Mouse (Mus musculus): ENCODE data around the gene Mapt. TPM values are rescaled to one million over a fixed set of nuclear protein-coding genes. Genes with fewer than 3 reads are reported as not detected.
"Not testable (repeated sequence)": the region's sequence is repeated elsewhere in the genome, so short reads cannot be mapped to it uniquely, and the experiment has no call there.

Mapt gene
- total RNA-seq, 4 experiments from 2014 or later, result 300 to 367 (median 345) TPM

DNA sequence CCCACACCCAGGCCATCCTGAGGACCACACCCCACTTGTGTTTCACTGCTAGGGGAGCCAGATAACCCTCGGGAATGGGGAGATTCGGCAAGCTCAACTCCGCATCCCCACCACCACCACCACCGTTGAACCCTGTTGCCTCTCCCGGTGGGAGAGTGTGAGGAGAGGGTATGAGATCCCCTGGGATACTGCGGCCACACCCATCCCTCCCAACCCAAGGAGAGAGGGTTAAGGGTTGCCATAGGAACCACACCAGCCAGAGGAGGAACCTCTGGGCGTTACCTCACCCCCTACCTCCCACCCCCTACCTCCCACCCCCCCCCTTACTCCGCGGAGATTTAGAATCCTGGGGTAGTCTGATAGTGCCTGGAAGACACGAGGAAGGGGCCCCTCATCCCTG, 1.9 kb downstream of the Mapt start:
- DNase-seq (ENCODE audit: low spot score in 2 of 2), result no peak

- DNase-seq (ENCODE audit: low spot score in 2 of 2), result no peak
Measured at GRCm38 (mm10) chr11:104233574-104234206, 2.5 kb downstream of the Mapt start.

- no peak for DNase-seq (ENCODE audit: low spot score in 2 of 2)
Measured at GRCm38 (mm10) chr11:104234680-104235079, 3.5 kb downstream of the Mapt start.

GRCm38 (mm10) chr11:104235881-104236280, 4.7 kb downstream of the Mapt start:
- DNase-seq (ENCODE audit: low spot score in 2 of 2), result no peak

GRCm38 (mm10) chr11:104237226-104237625, 6.0 kb downstream of the Mapt start:
- peak; percentile 70 to 72 for DNase-seq (ENCODE audit: low spot score in 2 of 2)

- DNase-seq (ENCODE audit: low spot score in 2 of 2), result no peak
Measured at GRCm38 (mm10) chr11:104237958-104238747, 7.0 kb downstream of the Mapt start.

DNA sequence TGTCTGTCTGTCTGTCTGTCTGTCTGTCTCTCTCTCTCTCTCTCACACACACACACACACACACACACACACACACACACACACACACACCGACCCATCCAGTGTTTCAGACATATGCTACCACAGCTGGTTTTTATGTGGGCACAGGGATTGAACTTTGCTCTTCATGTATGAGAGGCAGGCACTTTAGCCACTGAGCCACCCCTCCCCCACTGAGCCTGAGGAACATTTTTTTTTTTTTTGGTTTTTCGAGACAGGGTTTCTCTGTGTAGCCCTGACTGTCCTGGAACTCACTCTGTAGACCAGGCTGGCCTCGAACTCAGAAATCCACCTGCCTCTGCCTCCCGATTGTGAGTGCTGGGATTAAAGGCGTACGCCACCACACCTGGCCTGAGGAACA, 14.3 kb downstream of the Mapt start:
- DNase-seq (ENCODE audit: low spot score in 2 of 2), result not testable (repeated sequence)

DNA sequence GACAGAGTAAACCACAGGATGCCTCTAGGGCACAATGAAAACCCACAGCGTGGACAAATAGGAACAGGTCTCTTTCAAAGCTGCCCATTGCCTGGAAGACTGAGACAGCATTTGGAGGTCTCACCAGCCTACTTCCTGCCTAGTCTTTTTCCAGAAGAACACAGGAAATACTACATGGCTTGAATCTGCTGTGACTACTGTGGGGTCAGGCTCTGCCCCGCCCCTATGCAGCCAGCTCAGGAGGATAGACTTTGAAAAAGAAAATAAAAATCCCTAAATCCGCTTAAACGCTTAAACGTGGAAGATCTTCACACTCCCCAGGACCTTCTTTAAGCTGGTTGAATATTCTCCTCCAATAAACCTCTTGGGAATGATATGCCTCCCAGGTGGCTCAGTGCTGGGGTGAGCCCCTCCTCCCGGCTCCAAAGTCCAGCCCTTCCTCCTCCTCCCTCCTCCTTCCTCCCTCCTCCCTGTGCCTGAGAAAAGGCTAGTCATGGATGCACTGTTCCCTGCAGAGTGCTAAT, 15.0 kb downstream of the Mapt start:
- DNase-seq (ENCODE audit: low spot score in 2 of 2), result no peak

- no peak for DNase-seq (ENCODE audit: low spot score in 2 of 2)
Measured at GRCm38 (mm10) chr11:104247141-104247717, 16.0 kb downstream of the Mapt start.

- no peak for DNase-seq (ENCODE audit: low spot score in 2 of 2)
Measured at GRCm38 (mm10) chr11:104249420-104249819, 18.2 kb downstream of the Mapt start.

GRCm38 (mm10) chr11:104251121-104251520, 19.9 kb downstream of the Mapt start:
- no peak for DNase-seq (ENCODE audit: low spot score in 2 of 2)

GRCm38 (mm10) chr11:104252094-104252493, 20.9 kb downstream of the Mapt start:
- DNase-seq (ENCODE audit: low spot score in 2 of 2), result no peak

DNA sequence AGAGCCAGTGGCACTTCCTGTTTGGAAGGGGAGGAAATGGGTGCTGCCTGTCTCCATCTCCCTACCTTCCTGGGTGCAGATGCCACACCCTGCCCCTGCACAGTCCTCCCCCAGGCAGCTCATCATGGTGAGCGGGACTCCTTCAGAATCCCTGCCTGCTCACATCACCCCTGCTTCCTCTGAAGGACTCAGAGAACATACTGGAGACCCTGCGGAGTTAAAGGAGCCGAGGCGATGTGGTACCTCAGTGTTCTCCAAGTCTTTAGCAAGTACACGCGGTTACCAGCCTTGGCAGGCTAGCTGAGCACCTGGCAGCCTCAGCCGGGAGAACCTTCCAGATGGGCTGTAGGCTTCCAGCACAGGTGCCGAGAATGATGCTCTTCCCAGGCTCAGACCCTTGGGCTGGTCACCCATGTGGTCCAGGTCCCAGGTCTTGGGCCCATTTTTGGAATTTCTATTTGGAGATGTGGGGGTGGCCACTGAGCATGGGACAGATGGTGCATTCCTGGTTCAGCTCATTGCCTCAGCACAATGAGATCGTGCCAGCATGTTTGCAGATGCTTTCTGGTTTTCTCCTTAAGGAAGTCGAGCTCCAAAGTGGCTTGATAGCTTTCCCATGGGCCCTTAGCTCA, 23.3 kb downstream of the Mapt start:
- peak; percentile 72 to 76 for DNase-seq (ENCODE audit: low spot score in 2 of 2)

DNA sequence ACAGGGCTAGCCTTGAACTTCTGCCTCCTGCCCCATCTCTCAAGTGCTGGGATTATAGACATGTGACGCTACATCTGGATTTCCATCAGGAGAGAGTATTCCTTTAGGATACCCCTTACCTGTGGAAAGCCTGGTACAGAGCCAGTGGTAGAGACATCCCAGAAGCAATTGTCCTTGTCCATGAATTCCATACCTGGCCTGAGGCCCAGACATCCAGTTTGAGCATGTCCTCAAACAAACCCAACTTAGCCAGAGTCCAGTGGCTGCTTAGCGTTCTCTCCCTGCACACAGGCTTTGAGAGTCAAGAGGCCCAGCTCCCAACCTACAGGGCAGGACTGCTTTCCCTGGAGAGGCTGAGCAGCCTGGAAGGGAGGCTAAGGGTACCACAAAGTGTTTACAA, 25.0 kb downstream of the Mapt start:
- DNase-seq (ENCODE audit: low spot score in 2 of 2), result no peak

- DNase-seq (ENCODE audit: low spot score in 2 of 2), result no peak
Measured at GRCm38 (mm10) chr11:104258991-104259390, 27.8 kb downstream of the Mapt start.

GRCm38 (mm10) chr11:104264683-104265082, 33.5 kb downstream of the Mapt start:
- DNase-seq (ENCODE audit: low spot score in 2 of 2), result no peak

DNA sequence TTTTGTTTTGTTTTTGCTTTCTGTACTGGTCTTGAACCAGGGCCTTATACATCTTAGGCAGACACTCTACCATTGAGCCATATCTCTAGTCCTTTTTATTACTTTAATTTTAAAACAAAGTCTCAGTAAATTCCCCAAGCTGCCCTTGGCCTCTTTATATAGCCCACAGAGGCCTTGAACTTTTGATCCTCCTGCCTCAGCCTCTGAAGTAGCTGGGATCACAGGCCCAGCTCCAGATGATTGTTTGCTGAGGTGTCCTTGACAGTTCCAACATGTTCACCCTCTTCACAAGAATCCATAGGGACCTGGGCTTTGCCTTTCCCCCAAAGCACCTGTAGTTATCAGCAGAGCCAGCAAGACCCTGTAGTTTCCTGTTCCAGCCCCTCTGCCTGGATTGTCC, 34.5 kb downstream of the Mapt start:
- DNase-seq (ENCODE audit: low spot score in 2 of 2), result no peak

- no peak for DNase-seq (ENCODE audit: low spot score in 2 of 2)
Measured at GRCm38 (mm10) chr11:104267380-104267779, 36.2 kb downstream of the Mapt start.

- no peak for DNase-seq (ENCODE audit: low spot score in 2 of 2)
Measured at GRCm38 (mm10) chr11:104269385-104269822, 38.2 kb downstream of the Mapt start.

- DNase-seq (ENCODE audit: low spot score in 2 of 2), result no peak
Measured at GRCm38 (mm10) chr11:104270452-104270851, 39.3 kb downstream of the Mapt start.

GRCm38 (mm10) chr11:104270876-104271275, 39.7 kb downstream of the Mapt start:
- no peak for DNase-seq (ENCODE audit: low spot score in 2 of 2)

- peak; percentile 60 to 69 for DNase-seq (ENCODE audit: low spot score in 2 of 2)
Measured at GRCm38 (mm10) chr11:104271876-104272275, 40.7 kb downstream of the Mapt start.
